Mouse (Mus musculus): ENCODE data around the gene Rreb1. TPM values are rescaled to one million over a fixed set of nuclear protein-coding genes. Genes with fewer than 3 reads are reported as not detected.

Rreb1 gene
- polyA plus RNA-seq, 1 experiment from 2014 or later = 20.6 TPM

DNA sequence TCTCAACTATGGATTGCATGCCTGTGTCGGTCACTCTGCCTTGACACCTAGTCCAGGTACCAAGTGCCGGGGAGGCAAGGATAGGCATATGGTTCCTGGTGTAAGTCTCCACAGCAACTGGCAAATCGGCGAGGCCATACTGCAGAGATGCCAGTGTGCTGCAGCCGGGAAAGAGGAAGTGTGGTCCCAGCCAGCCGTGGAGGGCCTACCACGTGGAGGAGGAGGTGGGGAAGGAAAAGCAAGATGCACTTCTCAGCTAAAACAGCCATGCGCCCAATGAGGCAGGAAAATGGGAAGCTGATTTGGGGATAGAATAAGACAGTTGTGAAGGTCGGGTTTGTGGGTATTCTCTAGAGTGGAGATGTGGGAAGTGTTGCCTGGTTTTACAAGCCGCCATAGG is 65.6 kb downstream of the Rreb1 start:
- Histone ChIP-seq H3K27me3 (ENCODE audit: control insufficient read depth, insufficient read depth, low read depth, low read length) (no peaks in the 10 kb centered on the region), H3K36me3 (ENCODE audit: control insufficient read depth, insufficient read depth, low read length) (no peaks in the 10 kb centered on the region), H3K4me3 (ENCODE audit: low read length) (no peak overlapping the region), H3K4me2 (ENCODE audit: low read depth, low read length) (no peak overlapping the region), H3K9me3 (ENCODE audit: control insufficient read depth, low read length) (no peaks in the 10 kb centered on the region), H3K9ac (ENCODE audit: low read length) (no peak overlapping the region), H3K27ac (ENCODE audit: low read length) (no peak overlapping the region), H3K4me1 (replicated peaks; ENCODE audit: control insufficient read depth, insufficient read depth, low read length) (peaks cover 17% of the 10 kb centered on the region)
- 64% methylated on average over 10 of the region's 10 CpGs for WGBS
- ATAC-seq (ENCODE audit: low read depth) = no peak

DNA sequence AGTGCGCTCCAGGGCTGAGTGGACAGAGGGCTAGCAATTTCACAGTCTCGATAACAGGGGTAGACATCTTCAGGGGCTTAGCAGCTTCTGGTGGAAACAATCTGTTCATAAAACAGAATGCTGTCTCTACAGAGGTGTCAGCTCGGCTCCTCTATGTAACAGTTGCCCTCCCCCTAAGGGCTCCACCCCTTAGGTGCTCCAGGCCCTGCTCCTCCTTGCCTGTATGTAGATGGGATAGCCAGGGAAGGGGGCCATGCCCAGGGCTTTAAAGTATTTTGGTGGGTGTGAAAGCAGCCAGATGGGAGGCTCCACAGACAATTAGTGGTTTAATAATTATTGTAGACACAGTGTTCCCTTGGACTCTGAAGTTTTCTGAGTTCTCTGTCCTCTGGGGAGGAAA is 67.0 kb downstream of the Rreb1 start:
- H3K4me2 ChIP-seq (ENCODE audit: low read depth, low read length) = no peak overlapping the region
- H3K9me3 ChIP-seq (ENCODE audit: control insufficient read depth, low read length) = no peaks in the 10 kb centered on the region
- WGBS = 65% methylated on average over 3 of the region's 3 CpGs
- no peaks in the 10 kb centered on the region for H3K36me3 ChIP-seq (ENCODE audit: control insufficient read depth, insufficient read depth, low read length)
- no peak for ATAC-seq (ENCODE audit: low read depth)
- H3K27me3 ChIP-seq (ENCODE audit: control insufficient read depth, insufficient read depth, low read depth, low read length) = no peaks in the 10 kb centered on the region
- H3K4me1 ChIP-seq (replicated peaks; ENCODE audit: control insufficient read depth, insufficient read depth, low read length) = peaks cover 17% of the 10 kb centered on the region
- H3K4me3 ChIP-seq (ENCODE audit: low read length) = no peak overlapping the region
- H3K27ac ChIP-seq (ENCODE audit: low read length) = no peak overlapping the region
- no peak overlapping the region for H3K9ac ChIP-seq (ENCODE audit: low read length)

DNA sequence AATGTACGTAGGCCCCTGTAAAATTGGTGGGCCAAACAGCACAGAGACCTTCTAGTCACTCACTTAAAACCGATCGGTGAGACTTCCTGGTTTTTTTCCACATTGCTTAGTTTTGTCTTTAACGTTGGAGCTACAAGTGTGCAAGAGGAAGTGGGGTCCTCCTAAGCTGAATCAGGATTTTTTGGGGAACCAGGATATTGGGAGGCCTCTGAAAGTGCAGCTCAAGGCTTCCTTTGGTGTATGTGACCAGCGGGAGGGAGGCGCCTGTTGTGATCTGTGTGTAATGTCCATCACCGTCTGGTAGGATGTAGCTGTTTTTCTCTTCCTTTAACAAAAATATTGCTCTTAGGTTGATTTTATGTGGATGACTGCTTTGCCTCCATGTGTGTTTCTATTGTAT is 67.4 kb downstream of the Rreb1 start:
- 67% methylated on average over 7 of the region's 7 CpGs for WGBS
- H3K27me3 ChIP-seq (ENCODE audit: control insufficient read depth, insufficient read depth, low read depth, low read length) = no peaks in the 10 kb centered on the region
- H3K4me3 ChIP-seq (ENCODE audit: low read length) = no peak overlapping the region
- no peaks in the 10 kb centered on the region for H3K36me3 ChIP-seq (ENCODE audit: control insufficient read depth, insufficient read depth, low read length)
- no peak overlapping the region for H3K27ac ChIP-seq (ENCODE audit: low read length)
- ATAC-seq (ENCODE audit: low read depth) = no peak
- no peak overlapping the region for H3K4me2 ChIP-seq (ENCODE audit: low read depth, low read length)
- H3K9me3 ChIP-seq (ENCODE audit: control insufficient read depth, low read length) = no peaks in the 10 kb centered on the region
- no peak overlapping the region for H3K9ac ChIP-seq (ENCODE audit: low read length)
- H3K4me1 ChIP-seq (replicated peaks; ENCODE audit: control insufficient read depth, insufficient read depth, low read length) = peaks cover 17% of the 10 kb centered on the region

DNA sequence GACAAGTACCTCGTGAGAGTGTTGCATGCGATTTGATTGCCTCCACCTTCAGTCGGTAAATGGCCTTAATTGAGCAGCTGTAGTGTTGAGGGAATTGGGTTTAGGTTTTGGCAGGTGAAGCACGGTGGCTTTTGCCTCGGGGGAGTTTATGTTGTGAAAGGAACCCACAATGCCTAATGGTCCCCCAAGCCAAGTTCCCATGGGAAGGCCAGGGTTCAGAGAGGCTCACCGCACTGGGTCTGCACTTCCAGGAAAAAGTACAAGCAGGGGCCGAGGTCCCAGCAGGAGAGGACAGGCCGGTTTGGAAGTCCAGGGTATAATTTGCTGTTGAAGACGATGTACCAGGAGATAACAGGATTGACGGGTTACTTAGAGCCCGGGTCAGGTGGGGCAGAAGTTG is 68.3 kb downstream of the Rreb1 start:
- WGBS = 73% methylated on average over 11 of the region's 11 CpGs

DNA sequence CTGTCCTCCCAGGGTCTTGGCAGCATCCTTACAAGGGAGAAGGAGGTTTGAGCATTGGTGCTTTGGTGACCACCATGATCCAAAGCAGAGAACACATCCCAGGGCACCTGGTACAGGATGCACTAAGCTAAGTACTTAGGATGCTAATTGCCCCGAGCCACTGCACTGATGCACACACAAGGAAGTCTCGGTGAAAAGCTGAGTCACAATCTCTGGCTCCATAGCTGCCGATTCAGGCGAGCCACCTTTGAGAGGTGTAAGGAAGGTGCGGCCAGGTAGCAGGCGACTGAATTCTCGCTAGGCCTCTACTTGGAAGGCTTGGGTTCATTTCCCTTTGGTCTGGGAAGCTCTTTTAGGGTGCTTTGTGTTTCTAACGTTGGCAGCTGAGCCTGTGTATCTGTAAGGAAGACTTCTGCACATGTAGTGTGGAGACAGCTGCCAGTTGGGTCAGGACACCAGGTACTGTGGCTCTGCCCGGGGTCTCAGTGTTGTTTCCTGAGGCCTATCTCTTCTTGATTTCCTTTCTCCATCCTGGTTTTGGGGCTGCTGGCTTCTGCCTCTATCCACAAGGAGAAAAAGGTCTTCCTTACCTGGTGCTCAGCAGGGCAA is 68.9 kb downstream of the Rreb1 start:
- no peaks in the 10 kb centered on the region for H3K27me3 ChIP-seq (ENCODE audit: control insufficient read depth, insufficient read depth, low read depth, low read length)
- H3K4me1 ChIP-seq (replicated peaks; ENCODE audit: control insufficient read depth, insufficient read depth, low read length) = peaks cover 17% of the 10 kb centered on the region
- H3K27ac ChIP-seq (ENCODE audit: low read length) = no peak overlapping the region
- H3K36me3 ChIP-seq (ENCODE audit: control insufficient read depth, insufficient read depth, low read length) = no peaks in the 10 kb centered on the region
- no peak overlapping the region for H3K9ac ChIP-seq (ENCODE audit: low read length)
- H3K4me3 ChIP-seq (ENCODE audit: low read length) = no peak overlapping the region
- 72% methylated on average over 9 of the region's 9 CpGs for WGBS
- no peak for ATAC-seq (ENCODE audit: low read depth)
- no peaks in the 10 kb centered on the region for H3K9me3 ChIP-seq (ENCODE audit: control insufficient read depth, low read length)
- H3K4me2 ChIP-seq (ENCODE audit: low read depth, low read length) = no peak overlapping the region

More for the DNA sequence above, 68.3 kb downstream of the Rreb1 start:
- Histone ChIP-seq H3K27ac (ENCODE audit: low read length) (no peak overlapping the region), H3K9me3 (ENCODE audit: control insufficient read depth, low read length) (no peaks in the 10 kb centered on the region), H3K4me2 (ENCODE audit: low read depth, low read length) (no peak overlapping the region), H3K36me3 (ENCODE audit: control insufficient read depth, insufficient read depth, low read length) (no peaks in the 10 kb centered on the region), H3K27me3 (ENCODE audit: control insufficient read depth, insufficient read depth, low read depth, low read length) (no peaks in the 10 kb centered on the region), H3K4me1 (replicated peaks; ENCODE audit: control insufficient read depth, insufficient read depth, low read length) (peaks cover 17% of the 10 kb centered on the region), H3K4me3 (ENCODE audit: low read length) (no peak overlapping the region), H3K9ac (ENCODE audit: low read length) (no peak overlapping the region)
- no peak for ATAC-seq (ENCODE audit: low read depth)

DNA sequence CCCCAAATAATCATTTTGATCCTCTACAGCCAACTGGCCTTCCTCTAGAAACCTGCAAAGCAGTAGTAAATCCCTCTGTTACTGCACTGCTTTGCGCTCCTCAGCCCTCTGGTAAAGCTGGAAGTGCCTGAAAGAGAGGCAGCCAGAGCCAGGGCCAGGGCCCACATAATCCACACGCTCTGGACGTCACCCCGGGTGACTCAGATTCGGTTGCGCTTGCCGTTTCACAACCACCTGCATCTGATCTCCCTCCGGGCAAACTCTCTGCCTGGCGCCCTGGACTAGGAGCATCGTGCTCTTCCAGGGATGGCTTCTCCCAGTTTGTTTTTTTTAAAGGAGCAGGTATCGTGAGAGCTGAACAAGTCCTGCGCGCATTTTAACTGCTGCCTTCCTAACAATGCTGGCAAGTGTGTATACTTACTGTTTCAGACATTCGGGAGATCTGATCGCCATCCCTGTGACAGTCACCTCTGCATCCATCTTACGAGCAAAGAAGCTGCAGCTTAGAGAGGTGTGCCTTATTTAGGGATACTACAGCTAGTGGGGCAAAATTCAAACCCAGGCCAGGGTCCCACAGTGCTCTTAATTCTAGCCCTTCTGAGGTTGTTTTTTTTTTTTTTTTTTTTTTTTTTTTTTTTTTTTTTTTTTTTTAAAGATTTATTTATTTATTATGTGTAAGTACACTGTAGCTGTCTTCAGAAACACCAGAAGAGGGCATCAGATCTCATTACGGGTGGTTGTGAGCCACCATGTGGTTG is 69.6 kb downstream of the Rreb1 start:
- Histone ChIP-seq H3K9me3 (ENCODE audit: control insufficient read depth, low read length) (no peaks in the 10 kb centered on the region), H3K4me1 (replicated peaks; ENCODE audit: control insufficient read depth, insufficient read depth, low read length) (peaks cover 23% of the 10 kb centered on the region), H3K27me3 (ENCODE audit: control insufficient read depth, insufficient read depth, low read depth, low read length) (no peaks in the 10 kb centered on the region), H3K36me3 (ENCODE audit: control insufficient read depth, insufficient read depth, low read length) (no peaks in the 10 kb centered on the region), H3K27ac (ENCODE audit: low read length) (no peak overlapping the region), H3K9ac (ENCODE audit: low read length) (no peak overlapping the region), H3K4me2 (ENCODE audit: low read depth, low read length) (no peak overlapping the region), H3K4me3 (ENCODE audit: low read length) (no peak overlapping the region)
- 80% methylated on average over 16 of the region's 17 CpGs for WGBS
- no peak for ATAC-seq (ENCODE audit: low read depth)

DNA sequence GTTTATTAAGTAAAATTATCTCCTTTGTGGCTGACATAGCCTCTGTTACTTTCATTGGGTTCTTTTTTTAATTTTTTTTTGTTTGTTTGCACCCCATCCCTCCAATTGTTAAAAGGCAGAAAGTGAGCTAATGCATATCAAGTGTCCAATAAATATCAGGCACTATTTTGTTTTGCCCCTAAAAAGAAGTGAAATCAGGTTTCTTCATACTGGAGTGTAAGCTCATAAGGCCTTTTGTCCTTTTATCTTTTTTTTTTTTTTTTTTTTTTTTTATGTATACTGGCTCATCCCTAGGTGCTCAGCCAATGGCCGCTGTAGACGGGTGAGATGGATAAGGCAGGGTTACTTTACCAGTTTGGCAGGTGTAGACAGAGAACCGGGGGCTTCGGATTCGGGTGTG is 70.2 kb downstream of the Rreb1 start:
- no peak for ATAC-seq (ENCODE audit: low read depth)
- WGBS = 72% methylated on average over 5 of the region's 5 CpGs
- Histone ChIP-seq H3K4me1 (replicated peaks; ENCODE audit: control insufficient read depth, insufficient read depth, low read length) (peaks cover 25% of the 10 kb centered on the region), H3K4me3 (ENCODE audit: low read length) (no peak overlapping the region), H3K36me3 (ENCODE audit: control insufficient read depth, insufficient read depth, low read length) (no peaks in the 10 kb centered on the region), H3K27me3 (ENCODE audit: control insufficient read depth, insufficient read depth, low read depth, low read length) (no peaks in the 10 kb centered on the region), H3K9me3 (ENCODE audit: control insufficient read depth, low read length) (no peaks in the 10 kb centered on the region), H3K27ac (ENCODE audit: low read length) (no peak overlapping the region), H3K9ac (ENCODE audit: low read length) (no peak overlapping the region), H3K4me2 (ENCODE audit: low read depth, low read length) (no peak overlapping the region)

DNA sequence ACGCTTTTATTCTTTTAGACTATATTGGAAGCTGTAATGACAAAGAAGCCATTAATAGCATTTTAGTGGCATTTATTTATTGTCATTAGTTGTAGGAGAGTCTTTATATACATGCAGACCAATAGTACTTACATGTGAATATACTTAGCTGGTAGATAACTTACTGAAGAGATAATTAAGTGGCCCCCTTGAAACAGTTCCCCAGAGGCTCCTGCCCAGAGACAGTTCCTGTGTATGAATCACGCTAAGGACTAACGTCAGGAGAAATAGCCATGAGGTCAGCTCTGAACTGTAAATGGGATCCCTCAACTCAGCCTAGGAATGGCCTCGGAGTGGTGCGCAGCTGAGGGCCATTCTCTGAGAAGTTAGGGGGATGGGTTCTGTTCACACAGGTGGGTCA is 73.4 kb downstream of the Rreb1 start:
- Histone ChIP-seq H3K9ac (ENCODE audit: low read length) (no peak overlapping the region), H3K9me3 (ENCODE audit: control insufficient read depth, low read length) (no peaks in the 10 kb centered on the region), H3K36me3 (ENCODE audit: control insufficient read depth, insufficient read depth, low read length) (no peaks in the 10 kb centered on the region), H3K4me1 (replicated peaks; ENCODE audit: control insufficient read depth, insufficient read depth, low read length) (peaks cover 28% of the 10 kb centered on the region), H3K27ac (ENCODE audit: low read length) (no peak overlapping the region), H3K4me2 (ENCODE audit: low read depth, low read length) (no peak overlapping the region), H3K27me3 (ENCODE audit: control insufficient read depth, insufficient read depth, low read depth, low read length) (no peaks in the 10 kb centered on the region), H3K4me3 (ENCODE audit: low read length) (no peak overlapping the region)
- no peak for ATAC-seq (ENCODE audit: low read depth)
- 71% methylated on average over 5 of the region's 5 CpGs for WGBS

DNA sequence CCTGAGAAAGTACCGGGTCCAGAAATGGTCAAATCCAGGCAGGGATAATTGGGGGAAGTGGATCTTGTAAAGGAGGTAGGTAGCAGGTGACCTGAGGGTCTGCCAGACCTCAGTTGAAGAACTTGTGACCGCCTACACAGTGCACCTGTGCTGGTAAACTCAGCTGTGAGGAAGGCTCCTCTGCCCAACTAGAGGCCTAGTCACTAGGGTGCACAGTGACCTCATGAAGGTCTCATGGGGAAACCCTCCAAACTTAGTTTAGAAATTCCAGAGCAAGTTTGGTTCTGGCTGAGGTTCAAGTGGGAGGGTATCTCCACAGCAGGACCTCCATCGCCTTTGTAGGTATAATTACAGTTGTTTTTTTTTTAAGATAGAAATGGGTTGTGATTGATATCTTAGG is 74.7 kb downstream of the Rreb1 start:
- Histone ChIP-seq H3K4me2 (ENCODE audit: low read depth, low read length) (no peak overlapping the region), H3K9me3 (ENCODE audit: control insufficient read depth, low read length) (no peaks in the 10 kb centered on the region), H3K27me3 (ENCODE audit: control insufficient read depth, insufficient read depth, low read depth, low read length) (no peaks in the 10 kb centered on the region), H3K36me3 (ENCODE audit: control insufficient read depth, insufficient read depth, low read length) (no peaks in the 10 kb centered on the region), H3K4me3 (ENCODE audit: low read length) (no peak overlapping the region), H3K4me1 (replicated peaks; ENCODE audit: control insufficient read depth, insufficient read depth, low read length) (peaks cover 36% of the 10 kb centered on the region), H3K27ac (ENCODE audit: low read length) (peak overlapping the region; percentile 42; the same call in 1 of the 2 replicates), H3K9ac (ENCODE audit: low read length) (no peak overlapping the region)
- 61% methylated on average over 3 of the region's 3 CpGs for WGBS
- ATAC-seq (ENCODE audit: low read depth) = no peak

All from lung, embryonic 16.5 days (tissue).